Mouse (Mus musculus): ENCODE measurements at regions not wholly inside any gene's neighbourhood (a gene's known extent, or its start where the extent isn't known, plus 50 kb on each side); places are given as distances from the start of the nearest gene placed in this dataset.
A peak's percentile ranks its signal among the peaks of the same experiment; 100 is the strongest.

DNA sequence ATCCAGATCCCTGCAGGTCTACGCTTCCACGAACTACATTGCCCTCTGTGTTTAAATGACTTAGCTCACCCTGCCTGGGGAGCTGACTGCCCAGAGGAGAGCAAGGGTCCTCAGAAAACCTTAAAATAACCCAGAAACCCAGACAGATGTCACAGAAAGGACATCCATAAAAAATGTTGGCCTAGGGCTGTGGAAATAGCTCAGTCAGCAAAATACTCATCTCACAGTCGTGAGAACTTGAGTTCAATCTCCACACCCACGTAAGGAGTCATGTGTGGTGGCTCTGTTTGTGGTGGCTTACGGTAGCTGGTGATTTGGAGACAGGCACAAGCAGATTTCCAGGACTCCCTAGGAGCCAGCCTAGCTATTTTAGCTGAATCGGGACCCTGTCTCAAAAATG, 108.5 kb upstream of the Adpgk start:
- 48% methylated on average over 6 of the region's 6 CpGs for WGBS
- Histone ChIP-seq H3K27me3 (ENCODE audit: control insufficient read depth, insufficient read depth, low read length) (no peaks in the 10 kb centered on the region), H3K9me3 (ENCODE audit: control insufficient read depth, low read depth, low read length) (no peaks in the 10 kb centered on the region), H3K9ac (replicated peaks; ENCODE audit: low read depth, low read length) (no peak overlapping the region), H3K27ac (ENCODE audit: low read length) (peak overlapping the region; percentile 27; the same call in 1 of the 2 replicates), H3K36me3 (ENCODE audit: control insufficient read depth, insufficient read depth, low read length) (no peaks in the 10 kb centered on the region), H3K4me3 (ENCODE audit: low read depth, low read length) (no peak overlapping the region), H3K4me1 (ENCODE audit: control insufficient read depth, insufficient read depth, low read length) (peaks cover 10% of the 10 kb centered on the region), H3K4me2 (replicated peaks; ENCODE audit: low read depth, low read length) (no peak overlapping the region)
- no peak for ATAC-seq (ENCODE audit: insufficient number of reproducible peaks, insufficient read depth, low FRiP score, low read depth)

DNA sequence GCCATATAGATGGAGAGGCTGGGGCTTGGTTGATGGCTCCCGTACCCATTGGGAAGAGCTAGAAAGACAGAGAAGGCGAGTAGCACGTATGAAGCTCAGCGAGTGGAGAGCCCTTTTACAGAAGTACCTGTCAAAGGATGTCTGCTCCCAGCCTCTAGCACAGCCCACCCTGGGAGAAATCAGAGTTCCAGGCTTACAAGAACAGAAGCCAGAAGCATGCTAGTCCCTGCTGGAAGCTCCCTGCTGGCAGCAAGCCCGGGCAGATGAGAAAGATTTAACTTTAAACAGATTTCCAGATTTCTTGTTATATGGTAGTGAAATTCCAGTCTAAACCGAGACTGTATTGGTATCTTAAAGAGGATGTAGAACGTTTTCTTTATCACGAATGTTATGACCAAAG, 108.9 kb upstream of the Adpgk start:
- H3K9ac ChIP-seq (replicated peaks; ENCODE audit: low read depth, low read length), result no peak overlapping the region
- no peak for ATAC-seq (ENCODE audit: insufficient number of reproducible peaks, insufficient read depth, low FRiP score, low read depth)

DNA sequence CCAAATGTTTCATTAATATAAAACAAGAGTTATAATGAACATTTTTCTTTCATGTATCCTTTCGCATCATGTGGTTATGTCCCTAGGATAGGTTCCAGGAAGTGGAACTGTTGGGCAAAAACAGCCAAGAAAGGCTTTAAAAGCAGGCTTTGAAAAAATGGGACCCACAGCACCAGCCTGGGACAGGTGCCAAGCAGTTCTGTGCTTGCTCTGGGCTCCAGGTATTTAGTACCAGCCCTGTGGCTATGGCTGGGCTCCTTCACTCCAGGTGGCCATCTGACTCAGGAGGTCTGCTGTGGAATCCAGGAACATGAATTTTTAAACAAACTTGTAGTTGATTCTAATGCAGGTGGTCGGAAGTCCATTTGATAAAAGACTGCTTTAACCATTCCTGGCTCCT, 119.8 kb upstream of the Adpgk start:
- H3K4me3 ChIP-seq (ENCODE audit: low read depth, low read length), result no peak overlapping the region
- no peak overlapping the region for H3K9ac ChIP-seq (replicated peaks; ENCODE audit: low read depth, low read length)
- 66% methylated on average over 2 of the region's 2 CpGs for WGBS
- no peak overlapping the region for H3K4me2 ChIP-seq (replicated peaks; ENCODE audit: low read depth, low read length)
- no peaks in the 10 kb centered on the region for H3K9me3 ChIP-seq (ENCODE audit: control insufficient read depth, low read depth, low read length)
- H3K27ac ChIP-seq (ENCODE audit: low read length), result no peak overlapping the region
- no peaks in the 10 kb centered on the region for H3K4me1 ChIP-seq (ENCODE audit: control insufficient read depth, insufficient read depth, low read length)
- no peaks in the 10 kb centered on the region for H3K36me3 ChIP-seq (ENCODE audit: control insufficient read depth, insufficient read depth, low read length)
- no peak for ATAC-seq (ENCODE audit: insufficient number of reproducible peaks, insufficient read depth, low FRiP score, low read depth)
- no peaks in the 10 kb centered on the region for H3K27me3 ChIP-seq (ENCODE audit: control insufficient read depth, insufficient read depth, low read length)

More for the DNA sequence above, 108.9 kb upstream of the Adpgk start:
- Histone ChIP-seq H3K9me3 (ENCODE audit: control insufficient read depth, low read depth, low read length) (no peaks in the 10 kb centered on the region), H3K4me3 (ENCODE audit: low read depth, low read length) (no peak overlapping the region), H3K36me3 (ENCODE audit: control insufficient read depth, insufficient read depth, low read length) (no peaks in the 10 kb centered on the region), H3K27ac (ENCODE audit: low read length) (peak overlapping the region; percentile 27; the same call in 1 of the 2 replicates), H3K4me1 (ENCODE audit: control insufficient read depth, insufficient read depth, low read length) (peaks cover 10% of the 10 kb centered on the region), H3K27me3 (ENCODE audit: control insufficient read depth, insufficient read depth, low read length) (no peaks in the 10 kb centered on the region), H3K4me2 (replicated peaks; ENCODE audit: low read depth, low read length) (no peak overlapping the region)
- 44% methylated on average over 8 of the region's 8 CpGs for WGBS

DNA sequence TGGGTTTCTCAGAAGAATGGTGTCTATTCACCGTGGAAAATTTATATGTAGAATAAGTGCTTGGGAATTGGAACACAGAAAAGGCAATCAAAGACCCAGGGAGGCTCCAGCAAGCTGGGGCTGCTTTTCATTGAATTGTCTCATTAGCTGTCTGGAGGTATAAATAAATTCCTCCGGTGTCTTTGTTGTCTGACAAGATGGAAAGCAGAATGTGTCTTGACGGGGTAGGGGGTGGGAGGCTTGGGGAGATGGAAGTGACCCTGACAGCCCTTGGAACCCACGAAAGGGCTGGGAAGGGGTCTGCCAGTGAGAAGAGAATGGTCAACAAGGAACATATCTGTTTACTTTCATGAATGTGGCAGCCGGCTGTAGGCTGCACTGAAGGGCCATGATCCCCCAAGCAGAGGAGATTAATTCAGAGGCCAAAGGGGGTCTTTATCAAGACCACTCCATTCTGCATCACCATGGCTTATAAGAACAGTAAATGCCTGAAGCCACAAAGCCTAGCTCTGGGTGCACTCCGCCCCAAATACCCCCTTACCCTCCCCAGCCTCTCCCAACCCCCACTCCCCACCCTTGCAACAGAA, 127.2 kb upstream of the Neo1 start:
- Histone ChIP-seq H3K4me3 (ENCODE audit: low read depth, low read length) (no peak overlapping the region), H3K4me1 (ENCODE audit: control insufficient read depth, insufficient read depth, low read length) (no peaks in the 10 kb centered on the region), H3K9ac (replicated peaks; ENCODE audit: low read depth, low read length) (no peak overlapping the region), H3K9me3 (ENCODE audit: control insufficient read depth, low read depth, low read length) (no peaks in the 10 kb centered on the region), H3K27ac (ENCODE audit: low read length) (no peak overlapping the region), H3K36me3 (ENCODE audit: control insufficient read depth, insufficient read depth, low read length) (no peaks in the 10 kb centered on the region), H3K27me3 (ENCODE audit: control insufficient read depth, insufficient read depth, low read length) (no peaks in the 10 kb centered on the region), H3K4me2 (replicated peaks; ENCODE audit: low read depth, low read length) (no peak overlapping the region)
- no peak for ATAC-seq (ENCODE audit: insufficient number of reproducible peaks, insufficient read depth, low FRiP score, low read depth)
- WGBS, result 34% methylated on average over 6 of the region's 6 CpGs

DNA sequence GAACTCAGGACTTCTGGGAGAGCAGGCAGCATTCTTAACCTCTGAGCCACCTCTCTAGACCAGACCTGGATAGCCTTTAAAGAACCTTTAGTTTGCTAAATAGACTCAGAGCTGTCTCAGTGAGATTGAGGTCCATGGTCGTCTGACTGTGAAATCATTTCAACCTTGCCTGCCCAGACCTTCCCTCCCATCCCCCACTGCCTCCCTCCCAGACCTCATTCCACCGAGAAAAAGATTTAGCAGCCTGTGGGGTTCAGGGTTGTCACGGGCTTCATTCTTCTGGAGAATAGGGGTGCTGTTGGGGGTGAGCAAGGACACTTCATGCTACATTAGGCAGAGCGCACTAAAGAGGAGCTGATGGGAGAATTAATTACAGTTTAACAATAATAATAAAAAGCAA, 126.7 kb upstream of the Neo1 start:
- 46% methylated on average over 4 of the region's 4 CpGs for WGBS
- Histone ChIP-seq H3K4me1 (ENCODE audit: control insufficient read depth, insufficient read depth, low read length) (no peaks in the 10 kb centered on the region), H3K9ac (replicated peaks; ENCODE audit: low read depth, low read length) (no peak overlapping the region)

DNA sequence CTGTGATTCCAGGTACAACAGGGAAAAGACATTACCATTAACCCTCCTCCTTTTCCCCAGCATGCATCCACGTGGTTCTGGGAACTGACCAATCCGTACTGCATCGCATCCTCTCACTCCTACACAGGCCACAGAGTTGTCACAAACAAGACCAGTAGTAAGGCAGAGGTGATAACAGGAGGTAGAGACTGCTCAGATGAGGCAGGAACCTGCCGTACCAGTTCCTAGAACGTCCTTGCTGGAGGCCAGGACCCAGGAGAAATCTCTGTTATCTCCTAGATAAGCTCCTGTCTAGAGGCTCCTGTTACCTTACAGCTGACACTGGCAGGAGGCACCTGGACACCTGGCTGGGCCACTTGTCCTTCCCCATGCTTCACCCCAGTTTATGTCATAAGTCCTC, 121.4 kb upstream of the Neo1 start:
- 54% methylated on average over 5 of the region's 5 CpGs for WGBS
- no peak overlapping the region for H3K4me2 ChIP-seq (replicated peaks; ENCODE audit: low read depth, low read length)
- no peak overlapping the region for H3K9ac ChIP-seq (replicated peaks; ENCODE audit: low read depth, low read length)
- H3K36me3 ChIP-seq (ENCODE audit: control insufficient read depth, insufficient read depth, low read length), result no peaks in the 10 kb centered on the region
- no peak overlapping the region for H3K4me3 ChIP-seq (ENCODE audit: low read depth, low read length)
- no peaks in the 10 kb centered on the region for H3K9me3 ChIP-seq (ENCODE audit: control insufficient read depth, low read depth, low read length)
- no peaks in the 10 kb centered on the region for H3K4me1 ChIP-seq (ENCODE audit: control insufficient read depth, insufficient read depth, low read length)
- ATAC-seq (ENCODE audit: insufficient number of reproducible peaks, insufficient read depth, low FRiP score, low read depth), result no peak
- H3K27ac ChIP-seq (ENCODE audit: low read length), result no peak overlapping the region
- H3K27me3 ChIP-seq (ENCODE audit: control insufficient read depth, insufficient read depth, low read length), result no peaks in the 10 kb centered on the region

More for the DNA sequence above, 126.7 kb upstream of the Neo1 start:
- H3K9me3 ChIP-seq (ENCODE audit: control insufficient read depth, low read depth, low read length), result no peaks in the 10 kb centered on the region
- H3K36me3 ChIP-seq (ENCODE audit: control insufficient read depth, insufficient read depth, low read length), result no peaks in the 10 kb centered on the region
- H3K4me3 ChIP-seq (ENCODE audit: low read depth, low read length), result no peak overlapping the region
- no peaks in the 10 kb centered on the region for H3K27me3 ChIP-seq (ENCODE audit: control insufficient read depth, insufficient read depth, low read length)
- H3K4me2 ChIP-seq (replicated peaks; ENCODE audit: low read depth, low read length), result no peak overlapping the region
- no peak for ATAC-seq (ENCODE audit: insufficient number of reproducible peaks, insufficient read depth, low FRiP score, low read depth)
- H3K27ac ChIP-seq (ENCODE audit: low read length), result no peak overlapping the region

DNA sequence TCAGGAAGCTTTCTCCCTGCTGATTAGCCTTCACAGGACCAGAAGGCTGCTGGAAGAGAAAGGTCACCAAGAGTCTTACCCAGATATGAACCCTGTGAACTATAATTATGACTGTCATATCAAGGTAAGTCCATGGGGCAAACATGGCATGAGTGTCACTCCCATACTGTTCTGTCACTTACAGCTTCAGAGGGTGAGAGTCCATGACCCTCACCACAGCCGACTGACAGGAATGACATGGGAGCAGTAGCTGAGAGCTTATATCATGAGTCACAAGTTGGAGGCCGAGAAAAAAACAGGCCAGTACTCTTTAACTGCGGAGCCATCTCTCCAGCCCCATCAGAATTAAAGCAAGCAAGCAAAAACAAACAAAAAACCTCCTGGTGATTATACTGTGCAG, 117.7 kb upstream of the Neo1 start:
- Histone ChIP-seq H3K9ac (replicated peaks; ENCODE audit: low read depth, low read length) (no peak overlapping the region), H3K4me1 (ENCODE audit: control insufficient read depth, insufficient read depth, low read length) (no peaks in the 10 kb centered on the region), H3K9me3 (ENCODE audit: control insufficient read depth, low read depth, low read length) (no peaks in the 10 kb centered on the region), H3K27ac (ENCODE audit: low read length) (no peak overlapping the region), H3K27me3 (ENCODE audit: control insufficient read depth, insufficient read depth, low read length) (no peaks in the 10 kb centered on the region), H3K4me3 (ENCODE audit: low read depth, low read length) (no peak overlapping the region), H3K4me2 (replicated peaks; ENCODE audit: low read depth, low read length) (no peak overlapping the region), H3K36me3 (ENCODE audit: control insufficient read depth, insufficient read depth, low read length) (no peaks in the 10 kb centered on the region)
- WGBS, result 54% methylated on average over 3 of the region's 3 CpGs
- ATAC-seq (ENCODE audit: insufficient number of reproducible peaks, insufficient read depth, low FRiP score, low read depth), result no peak

DNA sequence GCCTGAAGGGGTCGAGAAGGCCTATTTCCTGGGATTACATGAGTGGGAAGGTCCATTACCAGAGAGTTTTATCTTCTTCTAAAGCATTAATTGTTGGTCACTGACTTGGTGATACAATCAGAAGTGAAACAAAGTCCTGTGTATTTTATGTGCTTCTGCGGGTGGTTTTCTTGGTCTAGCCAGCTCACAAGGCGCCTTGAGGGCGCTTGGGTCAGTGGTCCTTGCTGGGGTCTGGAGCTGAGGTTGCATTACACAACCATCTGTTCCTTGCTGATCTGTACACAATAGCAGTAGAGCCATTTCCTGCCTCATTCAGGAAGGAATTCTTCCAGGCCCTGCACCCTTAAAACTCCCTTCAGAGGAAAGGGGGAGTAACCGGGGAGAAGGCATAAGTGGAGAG, 116.9 kb upstream of the Neo1 start:
- Histone ChIP-seq H3K9me3 (ENCODE audit: control insufficient read depth, low read depth, low read length) (no peaks in the 10 kb centered on the region), H3K4me3 (ENCODE audit: low read depth, low read length) (no peak overlapping the region), H3K27ac (ENCODE audit: low read length) (no peak overlapping the region), H3K36me3 (ENCODE audit: control insufficient read depth, insufficient read depth, low read length) (no peaks in the 10 kb centered on the region), H3K4me2 (replicated peaks; ENCODE audit: low read depth, low read length) (no peak overlapping the region), H3K27me3 (ENCODE audit: control insufficient read depth, insufficient read depth, low read length) (no peaks in the 10 kb centered on the region), H3K4me1 (ENCODE audit: control insufficient read depth, insufficient read depth, low read length) (no peaks in the 10 kb centered on the region), H3K9ac (replicated peaks; ENCODE audit: low read depth, low read length) (no peak overlapping the region)
- WGBS, result 62% methylated on average over 5 of the region's 5 CpGs
- ATAC-seq (ENCODE audit: insufficient number of reproducible peaks, insufficient read depth, low FRiP score, low read depth), result no peak

DNA sequence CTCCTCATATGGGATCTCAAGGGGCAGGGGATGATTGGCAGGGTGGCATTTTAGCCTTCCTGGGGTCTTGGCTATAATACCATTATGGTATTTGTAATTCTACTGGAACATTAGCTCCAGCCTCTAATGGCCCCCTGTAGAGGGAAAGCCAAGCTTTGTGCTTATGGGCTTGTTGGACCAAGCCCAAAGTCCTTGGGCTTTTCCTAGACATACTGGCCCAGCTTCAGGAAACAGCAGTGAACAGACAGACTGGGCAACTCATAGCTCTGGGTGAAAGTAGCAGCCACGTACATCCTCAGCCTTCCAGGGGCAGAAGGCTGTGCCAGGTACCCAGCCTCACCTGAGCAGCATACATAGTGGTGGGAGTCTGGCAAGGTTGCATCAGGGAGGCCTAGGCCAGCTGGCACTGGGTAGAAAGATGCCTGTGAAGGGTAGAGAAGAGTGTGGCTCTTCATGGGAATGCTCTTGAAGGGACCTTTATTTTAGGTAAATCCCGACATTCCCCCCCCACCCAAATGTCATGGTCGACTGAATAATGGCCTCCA, 108.1 kb upstream of the Neo1 start:
- Histone ChIP-seq H3K4me1 (ENCODE audit: control insufficient read depth, insufficient read depth, low read length) (no peaks in the 10 kb centered on the region), H3K27ac (ENCODE audit: low read length) (no peak overlapping the region), H3K36me3 (ENCODE audit: control insufficient read depth, insufficient read depth, low read length) (no peaks in the 10 kb centered on the region), H3K9ac (replicated peaks; ENCODE audit: low read depth, low read length) (no peak overlapping the region), H3K4me3 (ENCODE audit: low read depth, low read length) (no peak overlapping the region), H3K27me3 (ENCODE audit: control insufficient read depth, insufficient read depth, low read length) (no peaks in the 10 kb centered on the region), H3K4me2 (replicated peaks; ENCODE audit: low read depth, low read length) (no peak overlapping the region), H3K9me3 (ENCODE audit: control insufficient read depth, low read depth, low read length) (no peaks in the 10 kb centered on the region)
- ATAC-seq (ENCODE audit: insufficient number of reproducible peaks, insufficient read depth, low FRiP score, low read depth), result no peak
- WGBS, result 79% methylated on average over 3 of the region's 3 CpGs

Data from stomach, embryonic 14.5 days (tissue).